ENCODE assay signal across 28 mouse cellular contexts in the genomic region with DNA sequence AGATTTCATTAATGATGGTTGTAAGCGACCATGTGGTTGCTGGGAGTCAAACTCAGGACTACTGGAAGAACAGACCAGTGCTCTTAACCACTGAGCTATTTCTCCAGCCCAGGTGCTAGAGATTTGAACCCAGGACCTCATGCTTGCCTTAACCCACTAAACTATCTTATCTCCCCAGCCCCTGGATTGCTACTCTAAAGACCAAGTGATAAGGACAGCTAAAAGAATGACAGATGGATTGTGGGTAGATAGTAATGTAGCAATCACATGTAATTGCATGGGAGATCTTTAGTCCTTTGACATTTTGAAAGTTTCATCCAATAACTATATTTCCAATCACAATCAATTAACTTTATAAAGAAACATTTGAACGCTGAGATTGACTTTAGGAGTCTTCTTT.
"Had no signal": no experiment of that assay in that cellular context is flagged by ENCODE, and none has a peak within 500 bp of the region (broad histone marks: within the 10 kb centered on the region; RNA-seq: fewer than 3 reads in every experiment).

No protein-coding gene starts in this region.

- H3K36me3 ChIP-seq: limb, embryonic 10.5 days; limb, embryonic 12.5 days; limb, embryonic 13.5 days; limb, embryonic 15.5 days; liver, embryonic 12.5 days; liver, embryonic 13.5 days; liver, embryonic 15.5 days; lung, embryonic 15.5 days; midbrain, embryonic 10.5 days; midbrain, embryonic 12.5 days; midbrain, embryonic 13.5 days; midbrain, embryonic 15.5 days; neural tube, embryonic 12.5 days had no signal

- H3K4me1 ChIP-seq: limb, embryonic 13.5 days; liver, embryonic 12.5 days; liver, embryonic 13.5 days; liver, embryonic 15.5 days; lung, embryonic 15.5 days; megakaryocyte, embryonic 14.5 days; midbrain, embryonic 10.5 days; midbrain, embryonic 12.5 days; midbrain, embryonic 13.5 days; midbrain, embryonic 15.5 days; neural tube, embryonic 12.5 days had no signal

- H3K9ac ChIP-seq: limb, embryonic 12.5 days; limb, embryonic 13.5 days; limb, embryonic 15.5 days; liver, embryonic 12.5 days; liver, embryonic 13.5 days; liver, embryonic 14.5 days; liver, embryonic 15.5 days; liver, postnatal 0 days; lung, embryonic 14.5 days; lung, embryonic 15.5 days; midbrain, embryonic 12.5 days; midbrain, embryonic 13.5 days; midbrain, embryonic 15.5 days; neural tube, embryonic 12.5 days had no signal

- H3K9me3 ChIP-seq: limb, embryonic 10.5 days; limb, embryonic 13.5 days; limb, embryonic 15.5 days; liver, embryonic 12.5 days; liver, embryonic 13.5 days; liver, embryonic 15.5 days; lung, embryonic 15.5 days; midbrain, embryonic 10.5 days; midbrain, embryonic 12.5 days; midbrain, embryonic 13.5 days; midbrain, embryonic 15.5 days; neural tube, embryonic 12.5 days had no signal

- H3K27ac ChIP-seq: limb, embryonic 10.5 days; limb, embryonic 12.5 days; limb, embryonic 13.5 days; limb, embryonic 15.5 days; liver, embryonic 12.5 days; liver, embryonic 13.5 days; liver, embryonic 14.5 days; liver, embryonic 15.5 days; lung, embryonic 15.5 days; macrophage; midbrain, embryonic 10.5 days; midbrain, embryonic 12.5 days; midbrain, embryonic 13.5 days; midbrain, embryonic 15.5 days; neural tube, embryonic 12.5 days had no signal

- H3K27me3 ChIP-seq: limb, embryonic 12.5 days; limb, embryonic 13.5 days; limb, embryonic 15.5 days; liver, embryonic 12.5 days; liver, embryonic 13.5 days; liver, embryonic 15.5 days; lung, embryonic 15.5 days; midbrain, embryonic 12.5 days; midbrain, embryonic 13.5 days; midbrain, embryonic 15.5 days; neural tube, embryonic 12.5 days had no signal

- H3K4me3 ChIP-seq: limb, embryonic 10.5 days; limb, embryonic 12.5 days; limb, embryonic 13.5 days; limb, embryonic 15.5 days; liver, embryonic 12.5 days; liver, embryonic 13.5 days; liver, embryonic 15.5 days; lung, embryonic 15.5 days; megakaryocyte, embryonic 14.5 days; midbrain, embryonic 10.5 days; midbrain, embryonic 12.5 days; midbrain, embryonic 13.5 days; midbrain, embryonic 15.5 days; myocyte; neural tube, embryonic 12.5 days had no signal

- DNase-seq: left cerebral cortex, postnatal 4 days; liver; liver, embryonic 13.5 days; liver, postnatal 0 days; lung, adult 18-20 months; lung, adult 2 months; lung, embryonic 14.5 days; lung, postnatal 10 days; lung, postnatal 14 days; lung, postnatal 36 days; lung, postnatal 4 days; midbrain, embryonic 14.5 days had no signal
